Mouse (Mus musculus) embryonic facial prominence, embryonic 11.5 days (tissue): Measurements from ENCODE around the gene Specc1. TPM values are rescaled to one million over a fixed set of nuclear protein-coding genes. Genes with fewer than 3 reads are reported as not detected.

Experiments
- ATAC-seq: fragments of 200-750 bp; cut with Nextera tagmentation; replicated peaks from 2 replicates; pipeline ENCODE4 v1.8.0; 2017; ENCODE audit warnings: low read depth; ENCODE audit not compliant: insufficient number of reproducible peaks, low FRiP score, low TSS enrichment
- DNase-seq: peaks from one replicate; pipeline ENCODE4 v3.0.0-alpha.2; 2015; ENCODE audit warnings: low spot score
- H3K27ac ChIP-seq: fragments of 300-500 bp; sonication (generic); replicated peaks from 2 replicates; pipeline ENCODE4 v1.5.1; 2014; ENCODE audit warnings: mild to moderate bottlenecking, low read depth, low read length, control low read depth
- H3K27me3 ChIP-seq: fragments of 300-500 bp; sonication (generic); 2 replicates; pipeline ENCODE4 v1.6.1; 2014; ENCODE audit warnings: mild to moderate bottlenecking, low read length, moderate library complexity, mixed read lengths; ENCODE audit not compliant: control insufficient read depth, insufficient read depth
- H3K36me3 ChIP-seq: fragments of 300-500 bp; sonication (generic); replicated peaks from 2 replicates; pipeline ENCODE4 v1.6.1; 2014; ENCODE audit warnings: low read depth, mild to moderate bottlenecking, low read length, moderate library complexity, mixed read lengths; ENCODE audit not compliant: control insufficient read depth, insufficient read depth
- H3K4me1 ChIP-seq: fragments of 300-500 bp; sonication (generic); 2 replicates; pipeline ENCODE4 v1.6.1; 2014; ENCODE audit warnings: low read length, mixed read lengths; ENCODE audit not compliant: control insufficient read depth, insufficient read depth
- H3K4me2 ChIP-seq: fragments of 300-500 bp; sonication (generic); 2 replicates; pipeline ENCODE4 v1.6.1; 2014; ENCODE audit warnings: low read depth, mild to moderate bottlenecking, control low read depth, low read length, moderate library complexity
- H3K4me3 ChIP-seq: fragments of 300-500 bp; sonication (generic); 2 replicates; pipeline ENCODE4 v1.5.1; 2014; ENCODE audit warnings: low read depth, low read length, control low read depth
- H3K9ac ChIP-seq: fragments of 300-500 bp; sonication (generic); replicated peaks from 2 replicates; pipeline ENCODE4 v1.6.1; 2014; ENCODE audit warnings: mild to moderate bottlenecking, control low read depth, low read length
- H3K9me3 ChIP-seq: fragments of 300-500 bp; sonication (generic); replicated peaks from 2 replicates; pipeline ENCODE4 v1.6.1; 2016; ENCODE audit warnings: mild to moderate bottlenecking, low read length, inconsistent platforms, mixed read lengths; ENCODE audit not compliant: control insufficient read depth
- WGBS: fragments of 180-500 bp; shearing (Covaris S2); extraction: QIAGEN DNeasy Blood & Tissue Kit; methylation state at CpG from one replicate; pipeline ENCODE4 v1.1.7; 2014; 5-methylcytosine and 5-hydroxymethylcytosine counted together
- polyA plus RNA-seq: library from polyadenylated mRNA; unstranded; fragments of >200 nt; fragmentation: Nextera tagmentation; extraction: Ambion mirVana; gene quantifications from 2 replicates; pipeline ENCODE4 v1.2.1, GENCODE M21; 2014

The Specc1 gene
- polyA plus RNA-seq, 1 experiment from 2014 or later, result 17.2 TPM

DNA sequence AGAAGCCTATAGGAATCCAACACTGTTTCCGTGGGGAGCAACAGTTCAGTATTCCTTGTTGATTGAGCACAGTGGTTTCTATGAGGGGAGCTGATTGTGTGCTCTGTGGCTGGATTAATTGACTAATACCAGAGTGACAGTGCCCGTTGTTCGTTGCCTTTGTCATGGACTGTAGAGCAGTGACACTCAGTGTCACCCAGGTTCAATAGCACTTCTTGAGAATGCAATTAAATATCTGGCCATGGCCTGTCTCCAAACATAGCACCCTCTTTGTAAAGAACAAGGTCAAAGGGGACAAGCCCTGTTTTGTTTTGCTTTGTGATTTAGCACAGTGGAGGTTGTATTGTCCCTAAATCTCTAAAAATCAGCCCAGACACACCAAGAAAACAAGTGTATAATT lies 173.6 kb downstream of the Specc1 start:
- DNase-seq (peak; percentile 1), ATAC-seq (no peak)
- H3K4me1 ChIP-seq, result no peaks in the 10 kb centered on the region
- H3K4me2 ChIP-seq, result no peak overlapping the region
- no peaks in the 10 kb centered on the region for H3K36me3 ChIP-seq
- WGBS, result 56% methylated on average over 3 of the region's 3 CpGs
- no peaks in the 10 kb centered on the region for H3K9me3 ChIP-seq
- no peak overlapping the region for H3K4me3 ChIP-seq
- H3K27ac ChIP-seq, result no peak overlapping the region
- no peaks in the 10 kb centered on the region for H3K27me3 ChIP-seq
- H3K9ac ChIP-seq, result no peak overlapping the region

DNA sequence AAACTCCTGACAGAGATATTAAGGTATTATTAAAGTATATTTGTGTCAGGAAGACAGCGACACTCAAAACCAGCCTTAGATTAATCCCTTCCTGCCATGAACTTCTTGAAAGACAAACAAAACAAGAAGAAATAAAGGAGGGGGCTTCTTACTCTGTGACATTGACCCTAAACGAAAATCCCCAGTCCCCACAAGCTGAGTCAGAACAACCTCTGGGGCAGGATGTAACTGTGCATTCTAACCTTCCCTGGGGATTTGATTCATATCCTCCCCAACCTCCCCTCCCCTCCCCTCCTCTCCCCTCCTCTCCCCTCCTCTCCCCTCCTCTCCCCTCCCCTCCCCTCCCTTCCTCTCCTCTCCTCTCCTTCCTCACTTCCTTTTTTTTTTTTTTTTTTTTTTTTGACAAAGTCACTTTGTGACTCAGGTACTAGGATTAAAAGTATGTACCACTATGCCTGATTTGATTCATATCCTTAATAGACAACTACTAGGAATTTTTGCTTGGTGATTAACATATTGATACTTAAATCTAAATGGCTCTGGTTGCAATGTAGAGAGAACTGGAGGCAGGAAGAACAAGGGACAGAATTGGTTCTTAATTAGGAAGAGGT lies 174.2 kb downstream of the Specc1 start:
- H3K4me3 ChIP-seq, result no peak overlapping the region
- no peaks in the 10 kb centered on the region for H3K27me3 ChIP-seq
- no peak overlapping the region for H3K27ac ChIP-seq
- H3K9ac ChIP-seq, result no peak overlapping the region
- H3K9me3 ChIP-seq, result no peaks in the 10 kb centered on the region
- WGBS, result 43% methylated on average over 2 of the region's 2 CpGs
- H3K4me1 ChIP-seq, result no peaks in the 10 kb centered on the region
- ATAC-seq, result no peak
- no peak for DNase-seq
- no peak overlapping the region for H3K4me2 ChIP-seq
- H3K36me3 ChIP-seq, result no peaks in the 10 kb centered on the region

DNA sequence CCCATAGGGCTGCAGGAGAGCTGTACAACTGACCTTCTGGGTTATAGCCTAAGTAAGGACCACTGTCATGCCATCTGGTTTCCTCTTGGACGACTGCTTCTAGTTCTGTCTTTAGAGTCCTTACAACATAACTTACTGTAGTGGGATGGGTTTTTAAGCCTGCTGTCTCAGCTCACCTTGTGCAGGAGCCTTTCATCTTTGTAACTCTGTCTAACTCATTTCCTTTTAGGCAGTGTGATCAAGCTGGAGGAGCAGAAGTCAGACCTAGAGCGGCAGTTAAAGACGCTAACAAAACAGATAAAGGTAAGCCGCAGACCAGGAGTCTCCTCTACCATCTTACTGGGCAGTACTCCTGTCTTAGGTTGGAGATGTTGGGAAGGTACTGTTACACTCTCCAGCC lies 175.0 kb downstream of the Specc1 start:
- DNase-seq (no peak), ATAC-seq (no peak)
- Histone ChIP-seq H3K4me2 (no peak overlapping the region), H3K4me3 (no peak overlapping the region), H3K27me3 (no peaks in the 10 kb centered on the region), H3K9ac (no peak overlapping the region), H3K27ac (no peak overlapping the region), H3K9me3 (no peaks in the 10 kb centered on the region), H3K4me1 (no peaks in the 10 kb centered on the region), H3K36me3 (no peaks in the 10 kb centered on the region)
- 83% methylated on average over 4 of the region's 4 CpGs for WGBS

DNA sequence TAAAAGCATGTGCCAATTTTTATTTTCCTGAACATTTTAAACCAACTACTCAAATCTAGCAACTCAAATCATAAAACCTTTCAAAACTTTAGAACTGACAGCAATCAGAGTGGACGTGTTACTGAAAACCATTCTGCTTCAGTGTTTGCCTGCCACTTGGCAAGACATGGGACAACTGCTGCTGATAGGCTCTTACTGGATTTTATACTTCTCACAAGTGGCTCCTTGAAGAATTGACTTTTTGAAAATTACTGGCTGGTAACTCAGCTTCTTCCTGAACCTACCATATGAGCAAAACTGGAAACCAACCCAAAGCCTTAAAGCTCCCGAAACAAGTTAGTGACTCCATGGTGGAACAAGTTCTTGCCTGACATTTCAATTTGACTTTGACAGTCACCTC lies 177.6 kb downstream of the Specc1 start:
- DNase-seq (no peak), ATAC-seq (no peak)
- Histone ChIP-seq H3K4me2 (no peak overlapping the region), H3K9ac (no peak overlapping the region), H3K4me3 (no peak overlapping the region), H3K4me1 (no peaks in the 10 kb centered on the region), H3K36me3 (no peaks in the 10 kb centered on the region), H3K9me3 (no peaks in the 10 kb centered on the region), H3K27ac (no peak overlapping the region), H3K27me3 (no peaks in the 10 kb centered on the region)
- 84% methylated on average over 2 of the region's 2 CpGs for WGBS

DNA sequence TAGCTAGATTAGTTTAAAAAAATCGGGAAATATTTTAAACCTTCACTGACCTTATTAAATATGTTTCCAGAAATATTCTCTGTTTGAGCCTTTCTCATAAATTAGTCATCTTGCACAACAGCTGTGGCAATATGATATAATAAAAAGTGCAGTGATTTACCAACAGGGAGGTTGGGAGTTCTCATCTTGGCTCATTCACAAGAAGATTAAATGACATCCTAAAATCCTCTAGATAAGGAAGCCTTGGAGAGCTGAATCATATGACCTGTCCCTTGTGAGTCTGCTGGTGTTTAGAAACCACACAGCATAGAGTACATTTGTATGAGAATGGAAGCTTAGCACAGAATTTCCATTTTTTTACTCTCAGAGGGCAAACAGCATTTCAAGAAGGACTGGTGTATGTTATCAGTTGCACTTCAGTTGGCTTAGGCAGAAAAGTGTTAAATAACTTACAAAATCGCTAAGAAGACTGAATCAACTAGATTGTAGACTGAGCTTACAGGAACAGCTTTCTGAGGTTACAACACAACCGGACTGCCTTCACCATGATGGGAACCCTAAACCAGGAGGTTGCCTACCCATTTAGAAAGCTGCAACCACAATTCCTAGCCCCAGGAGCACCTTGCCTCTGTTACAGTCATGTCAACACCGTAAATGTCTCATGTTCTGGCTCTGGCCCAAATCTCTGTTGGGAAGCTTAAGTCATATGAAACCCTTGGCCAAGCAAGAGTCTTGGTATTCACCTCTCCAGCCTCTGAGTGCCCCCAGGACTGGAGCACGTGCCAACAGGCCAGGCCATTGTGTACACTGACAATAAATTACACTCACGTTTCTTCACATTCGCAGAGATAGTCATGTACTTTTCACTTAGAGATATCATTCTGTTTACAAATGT lies 188.9 kb downstream of the Specc1 start:
- H3K4me1 ChIP-seq, result no peaks in the 10 kb centered on the region
- DNase-seq, result no peak
- H3K9ac ChIP-seq, result no peak overlapping the region
- H3K27ac ChIP-seq, result no peak overlapping the region
- no peak overlapping the region for H3K4me3 ChIP-seq
- no peaks in the 10 kb centered on the region for H3K27me3 ChIP-seq
- no peak overlapping the region for H3K4me2 ChIP-seq
- no peaks in the 10 kb centered on the region for H3K9me3 ChIP-seq
- H3K36me3 ChIP-seq, result no peaks in the 10 kb centered on the region
- ATAC-seq, result no peak
- WGBS, result 87% methylated on average over 7 of the region's 7 CpGs

DNA sequence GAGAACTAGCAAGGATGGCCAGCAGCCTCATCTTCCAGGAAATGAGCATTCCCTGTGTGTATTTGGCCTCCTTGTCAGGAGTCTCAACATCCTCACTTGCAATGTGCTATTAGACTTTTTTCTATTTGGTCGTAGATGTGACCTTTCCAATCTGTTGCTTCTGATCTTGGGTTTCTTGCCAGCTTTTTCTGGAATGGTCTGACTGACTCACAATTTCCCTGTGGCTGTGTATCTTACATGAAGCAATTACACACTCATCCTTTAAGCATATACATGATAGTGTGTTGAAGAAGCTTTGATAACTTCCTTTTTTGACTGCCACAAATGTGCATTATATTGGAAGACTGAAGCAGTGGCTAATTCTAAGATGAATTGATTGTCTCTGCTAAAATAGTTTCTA lies 190.1 kb downstream of the Specc1 start:
- no peak overlapping the region for H3K4me3 ChIP-seq
- H3K9ac ChIP-seq, result no peak overlapping the region
- no peaks in the 10 kb centered on the region for H3K36me3 ChIP-seq
- no peaks in the 10 kb centered on the region for H3K4me1 ChIP-seq
- no peak overlapping the region for H3K4me2 ChIP-seq
- H3K27ac ChIP-seq, result no peak overlapping the region
- no peaks in the 10 kb centered on the region for H3K27me3 ChIP-seq
- no peaks in the 10 kb centered on the region for H3K9me3 ChIP-seq
- WGBS, result 88% methylated on average over 1 of the region's 1 CpGs
- DNase-seq, result no peak
- no peak for ATAC-seq

DNA sequence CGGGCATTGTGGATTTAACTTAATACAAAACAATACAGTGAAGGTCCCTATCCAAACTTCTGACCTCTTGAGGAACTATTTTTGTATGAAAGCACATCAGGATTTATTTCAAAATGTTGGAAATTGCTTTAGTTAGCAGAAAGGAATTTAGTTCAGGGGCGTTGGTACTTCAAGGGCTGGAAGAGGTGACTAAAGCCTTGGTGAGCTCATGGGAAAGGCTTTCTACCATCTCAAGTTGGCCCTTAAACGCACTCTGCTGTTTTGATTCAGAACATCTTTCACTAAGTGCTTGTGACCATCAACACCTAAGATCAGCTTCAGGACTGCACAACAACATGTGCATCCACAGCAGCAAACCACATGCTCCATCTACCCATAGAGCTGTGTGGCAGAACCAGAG lies 191.5 kb downstream of the Specc1 start:
- no peak overlapping the region for H3K27ac ChIP-seq
- H3K4me2 ChIP-seq, result no peak overlapping the region
- DNase-seq, result no peak
- 89% methylated on average over 3 of the region's 3 CpGs for WGBS
- no peaks in the 10 kb centered on the region for H3K27me3 ChIP-seq
- no peak for ATAC-seq
- no peaks in the 10 kb centered on the region for H3K36me3 ChIP-seq
- H3K9me3 ChIP-seq, result no peaks in the 10 kb centered on the region
- H3K4me1 ChIP-seq, result no peaks in the 10 kb centered on the region
- H3K9ac ChIP-seq, result no peak overlapping the region
- H3K4me3 ChIP-seq, result no peak overlapping the region

DNA sequence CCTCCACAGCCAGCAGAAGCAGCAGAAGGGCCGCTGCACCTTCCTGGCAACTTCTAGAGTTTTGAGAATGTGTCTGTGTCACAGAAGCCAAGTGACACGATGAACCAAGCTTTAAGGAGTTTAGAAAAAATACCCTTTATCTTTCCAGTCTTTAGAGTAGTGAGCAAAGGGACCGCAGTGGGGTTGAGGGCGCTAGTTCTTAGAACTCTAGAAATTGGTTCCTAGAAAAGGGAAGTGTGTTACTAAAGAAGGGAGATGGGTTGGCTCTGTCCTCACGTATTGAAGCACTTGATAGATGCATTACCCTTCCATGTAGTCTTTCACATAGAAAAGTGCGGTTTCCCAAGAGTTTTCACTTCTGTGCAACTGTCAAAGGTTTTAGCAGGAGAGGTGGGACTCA lies 191.9 kb downstream of the Specc1 start:
- Histone ChIP-seq H3K9me3 (no peaks in the 10 kb centered on the region), H3K27me3 (no peaks in the 10 kb centered on the region), H3K4me3 (no peak overlapping the region), H3K36me3 (no peaks in the 10 kb centered on the region), H3K4me1 (no peaks in the 10 kb centered on the region), H3K9ac (no peak overlapping the region), H3K27ac (no peak overlapping the region), H3K4me2 (no peak overlapping the region)
- ATAC-seq (no peak), DNase-seq (no peak)
- WGBS, result 93% methylated on average over 6 of the region's 6 CpGs
